Mouse (Mus musculus): Measurements from ENCODE around the gene Tbl2. TPM values are rescaled to one million over a fixed set of nuclear protein-coding genes. Genes with fewer than 3 reads are reported as not detected.

Tbl2 gene
- 15.9 to 23.0 TPM (median 17.9 TPM) in 4 replicates for total RNA-seq (2023; ENCODE audit: inconsistent age)

DNA sequence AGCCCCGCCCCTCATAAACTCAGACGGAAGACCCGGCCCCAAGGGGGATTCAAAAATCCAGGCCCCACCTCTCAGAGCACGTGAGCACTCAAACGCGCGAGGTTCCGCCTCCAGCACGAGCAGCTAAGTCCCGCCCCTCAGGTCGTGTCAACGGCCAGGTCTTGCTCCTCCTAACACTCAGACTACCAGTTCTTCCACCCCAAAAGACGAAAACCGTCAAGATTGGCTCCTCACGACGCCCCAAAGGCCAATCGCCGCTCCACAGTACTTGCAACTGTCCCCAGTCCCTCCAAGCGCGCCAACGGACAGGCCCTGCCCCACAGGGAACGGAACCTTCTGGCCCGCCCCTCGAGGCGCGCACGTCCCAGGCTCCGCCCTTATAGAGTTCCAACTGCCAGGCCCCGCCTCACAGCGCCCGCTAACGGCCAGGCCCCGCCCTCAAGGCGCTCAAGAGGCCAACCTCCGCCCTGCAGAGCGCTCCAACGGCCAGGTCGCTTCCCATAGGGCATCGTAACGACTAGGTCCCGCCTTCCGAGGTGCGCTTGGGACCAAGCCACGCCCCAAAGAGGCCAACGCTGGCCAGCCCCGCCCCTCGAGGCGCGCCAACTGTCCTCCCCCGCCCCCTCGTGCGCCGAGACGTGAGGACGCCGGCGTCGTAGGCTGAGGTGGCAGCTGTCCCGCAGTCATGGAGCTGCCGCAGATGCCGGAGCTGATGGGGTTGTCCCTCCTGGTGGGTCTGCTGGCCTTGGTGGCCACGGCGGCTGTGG is at the start of gene Tbl2:
Tbl2 (plus strand) TSS at position 605 of the 767 bp plus-strand sequence.

DNA sequence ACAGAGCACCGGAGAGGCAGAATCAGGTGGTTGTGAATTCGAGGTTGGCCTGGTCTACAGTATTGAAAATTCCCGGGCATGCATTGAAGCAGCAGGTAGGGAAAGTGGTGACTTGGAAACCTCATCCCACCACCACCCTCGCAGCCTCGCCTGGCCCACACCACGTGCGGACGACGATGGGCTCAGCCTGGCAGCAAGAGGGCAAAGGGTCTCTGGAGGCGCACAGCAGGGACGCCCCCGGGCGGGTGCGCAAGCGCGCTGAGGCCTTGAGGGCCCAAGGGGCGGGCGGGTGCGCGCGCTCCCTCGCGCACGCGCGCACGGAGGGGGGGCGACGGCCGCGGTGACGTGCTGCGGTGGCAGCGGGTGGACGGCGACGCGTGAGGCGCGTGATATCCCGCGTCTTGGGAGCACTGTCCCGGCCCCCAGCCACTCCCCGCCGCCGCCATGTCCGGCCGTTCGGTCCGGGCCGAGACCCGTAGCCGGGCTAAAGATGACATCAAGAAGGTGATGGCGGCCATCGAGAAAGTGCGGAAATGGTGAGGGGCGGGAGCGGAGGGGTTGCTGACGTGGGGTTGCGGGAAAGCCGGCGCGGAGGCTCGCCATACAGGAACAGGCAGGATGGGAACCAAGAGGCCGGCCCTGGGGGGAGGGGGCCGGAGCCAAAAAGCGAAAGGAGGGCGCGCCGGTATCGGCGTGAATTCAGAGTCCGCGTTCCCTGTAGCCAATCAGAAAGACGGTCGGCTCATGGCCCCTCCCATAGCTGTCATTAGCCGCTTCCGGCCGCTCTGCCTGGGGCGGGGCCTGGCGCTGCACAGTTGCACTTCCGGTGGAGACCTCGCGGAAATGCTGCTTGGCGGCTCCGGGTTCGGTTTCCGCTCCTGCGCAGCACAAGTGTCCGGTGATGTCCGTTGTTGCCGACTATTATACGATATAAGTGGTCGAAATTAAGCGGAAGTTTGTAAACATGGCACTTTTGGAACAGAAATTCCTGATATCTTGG is 18.9 kb downstream of the Tbl2 start, which contains the start of gene Bcl7b:
Bcl7b (plus strand) TSS at position 221 of the 1,000 bp plus-strand sequence.

DNA sequence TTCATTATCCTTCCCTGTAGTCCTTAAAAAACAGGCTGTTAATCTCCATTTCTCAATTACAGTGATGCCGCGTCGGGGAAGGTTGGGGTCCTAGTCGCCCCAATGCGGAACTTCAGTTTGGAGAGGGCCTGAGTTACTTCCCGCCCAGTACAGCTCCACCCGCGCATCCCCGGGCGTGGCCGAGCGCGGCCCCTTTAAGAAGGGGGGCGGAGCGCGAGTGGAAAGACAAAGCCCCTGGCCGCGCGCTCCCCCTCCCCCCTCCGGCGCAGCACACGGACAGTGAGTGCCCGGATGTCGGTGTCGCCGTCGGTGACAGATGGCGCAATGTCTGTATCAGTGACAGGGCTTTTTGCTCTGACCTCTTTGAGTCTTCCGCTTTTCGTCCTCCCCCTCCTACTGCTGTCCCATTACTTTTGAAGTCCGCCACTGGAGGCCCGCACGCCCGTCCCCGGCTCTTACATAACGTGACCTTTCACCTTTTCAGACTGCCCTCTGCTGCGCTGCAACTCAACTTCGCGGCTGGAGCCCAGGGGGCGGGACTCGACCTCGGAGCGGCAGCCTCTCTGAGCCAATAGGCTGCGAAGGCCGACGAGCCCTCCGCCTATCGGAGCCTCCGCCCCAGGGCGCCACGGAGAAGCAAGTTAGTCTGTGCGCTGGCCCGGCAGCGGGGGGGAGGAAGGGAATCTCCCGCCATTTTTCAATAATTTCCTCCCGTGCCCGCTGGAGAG is 37.3 kb downstream of the Tbl2 start, which contains the start of gene Baz1b:
Baz1b (plus strand) TSS at position 644 of the 728 bp plus-strand sequence.

Other genes starting within 250 kb of the Tbl2 start
- gene Tmem270, start 242.9 kb upstream of the Tbl2 start, total RNA-seq (2023; ENCODE audit: inconsistent age) = not detected in 4 replicates
- gene Cldn13, start 234.1 kb upstream of the Tbl2 start, total RNA-seq (2023; ENCODE audit: inconsistent age) = not detected in 4 replicates
- 2.3 to 3.3 TPM (median 3.0 TPM) in 4 replicates for gene Mettl27, start 217.3 kb upstream of the Tbl2 start, total RNA-seq (2023; ENCODE audit: inconsistent age)
- not detected in 4 replicates for gene Cldn4, start 202.7 kb upstream of the Tbl2 start, total RNA-seq (2023; ENCODE audit: inconsistent age)
- not detected in 4 replicates for gene Cldn3, start 163.4 kb upstream of the Tbl2 start, total RNA-seq (2023; ENCODE audit: inconsistent age)
- 33.6 to 38.3 TPM (median 37.2 TPM) in 4 replicates for gene Abhd11, start 140.5 kb upstream of the Tbl2 start, total RNA-seq (2023; ENCODE audit: inconsistent age)
- 1.7 to 3.0 TPM (median 2.3 TPM) in 4 replicates for gene Stx1a, start 126.2 kb upstream of the Tbl2 start, total RNA-seq (2023; ENCODE audit: inconsistent age)
- 20.1 to 21.2 TPM (median 20.9 TPM) in 4 replicates for gene Dnajc30, start 85.5 kb upstream of the Tbl2 start, total RNA-seq (2023; ENCODE audit: inconsistent age)
- 104 to 126 TPM (median 115 TPM) in 4 replicates for gene Bud23, start 84.7 kb upstream of the Tbl2 start, total RNA-seq (2023; ENCODE audit: inconsistent age)
- gene Vps37d, start 71.4 kb upstream of the Tbl2 start, total RNA-seq (2023; ENCODE audit: inconsistent age) = 0.33 to 0.71 TPM (median 0.66 TPM) in 3 of 4 replicates, not detected in the other
- gene Mlxipl, start 59.8 kb upstream of the Tbl2 start, total RNA-seq (2023; ENCODE audit: inconsistent age) = not detected in 4 replicates
- gene Bcl7b, start 18.6 kb downstream of the Tbl2 start, total RNA-seq (2023; ENCODE audit: inconsistent age) = 75.5 to 78.3 TPM (median 76.9 TPM) in 4 replicates
- gene Baz1b, start 37.6 kb downstream of the Tbl2 start, total RNA-seq (2023; ENCODE audit: inconsistent age) = 104 to 111 TPM (median 109 TPM) in 4 replicates
- gene Fzd9, start 101.6 kb downstream of the Tbl2 start, total RNA-seq (2023; ENCODE audit: inconsistent age) = 0.29 to 0.66 TPM (median 0.61 TPM) in 3 of 4 replicates, not detected in the other
- 0.42 TPM in 1 of 4 replicates, not detected in the others for gene Fkbp6, start 200.4 kb downstream of the Tbl2 start, total RNA-seq (2023; ENCODE audit: inconsistent age)
- gene Trim50, start 203.6 kb downstream of the Tbl2 start, total RNA-seq (2023; ENCODE audit: inconsistent age) = not detected in 4 replicates
- gene Nsun5, start 220.3 kb downstream of the Tbl2 start, total RNA-seq (2023; ENCODE audit: inconsistent age) = 32.8 to 38.3 TPM (median 33.9 TPM) in 4 replicates
- gene Pom121, start 244.9 kb downstream of the Tbl2 start, total RNA-seq (2023; ENCODE audit: inconsistent age) = 56.7 to 63.2 TPM (median 58.0 TPM) in 4 replicates

All from B cell, adult (primary cell).